Comparison of ENCODE assay signal across 18 mouse cellular contexts in genomic region chr14:122977056-122977796, GRCm38 (mm10). TPM values are rescaled to one million over a fixed set of nuclear protein-coding genes. Genes with fewer than 3 reads are reported as not detected.
DNase-seq lines count a peak whose midpoint lies in the region; ATAC-seq and TF ChIP-seq lines count a peak whose summit lies in the region.
"Had no signal": no experiment of that assay in that cellular context is flagged by ENCODE, and none has a peak within 500 bp of the region (broad histone marks: within the 10 kb centered on the region; RNA-seq: fewer than 3 reads in every experiment).

No protein-coding gene starts in this region.

- ATAC-seq in heart, embryonic 16.5 days (replicated peaks; ENCODE audit: extremely low read depth, insufficient read depth, low FRiP score): 0 out of 2 replicates have a peak, but pooled peaks have one; percentile 45
- ATAC-seq in lung, embryonic 15.5 days (ENCODE audit: borderline replicate concordance, extremely low read depth, low FRiP score, low TSS enrichment): peak; percentile 84; the same call in 1 of the 2 replicates
- ATAC-seq in neural tube, embryonic 11.5 days (ENCODE audit: insufficient read depth, low FRiP score, low TSS enrichment): no peak
- ATAC-seq: forebrain, embryonic 15.5 days; intestine, postnatal 0 days had no signal

- no peak overlapping the region for H3K4me3 ChIP-seq in heart, embryonic 16.5 days (ENCODE audit: low read length)
- H3K4me3 ChIP-seq in lung, embryonic 15.5 days: no peak overlapping the region
- no peak overlapping the region for H3K4me3 ChIP-seq in lung, adult 2 months (replicated peaks; ENCODE audit: extremely low read depth, low read depth, low read length)
- no peak overlapping the region for H3K4me3 ChIP-seq in neural tube, embryonic 11.5 days (ENCODE audit: low read depth, low read length)
- H3K4me3 ChIP-seq: forebrain, embryonic 15.5 days; limb, embryonic 15.5 days; midbrain, embryonic 12.5 days had no signal

- no peaks in the 10 kb centered on the region for H3K27me3 ChIP-seq in heart, embryonic 16.5 days (ENCODE audit: control insufficient read depth, insufficient read depth, low read length)
- no peaks in the 10 kb centered on the region for H3K27me3 ChIP-seq in lung, embryonic 15.5 days
- H3K27me3 ChIP-seq in neural tube, embryonic 11.5 days (ENCODE audit: control insufficient read depth, insufficient read depth, low read length): no peaks in the 10 kb centered on the region
- H3K27me3 ChIP-seq: forebrain, embryonic 15.5 days; limb, embryonic 15.5 days had no signal

- H3K9me3 ChIP-seq in heart, embryonic 16.5 days (replicated peaks; ENCODE audit: control insufficient read depth, low read length): no peaks in the 10 kb centered on the region
- no peaks in the 10 kb centered on the region for H3K9me3 ChIP-seq in lung, embryonic 15.5 days
- H3K9me3 ChIP-seq in neural tube, embryonic 11.5 days (ENCODE audit: control insufficient read depth, low read length): no peaks in the 10 kb centered on the region
- H3K9me3 ChIP-seq: forebrain, embryonic 15.5 days; limb, embryonic 15.5 days; midbrain, embryonic 12.5 days had no signal

- no peak for TF ChIP-seq POLR2A in lung, adult 2 months (IDR thresholded peaks at IDR 0.05; ENCODE audit: borderline replicate concordance, extremely low read depth, low read depth, low read length)

- no peak overlapping the region for H3K9ac ChIP-seq in heart, embryonic 16.5 days (ENCODE audit: low read length)
- no peak overlapping the region for H3K9ac ChIP-seq in lung, embryonic 15.5 days
- H3K9ac ChIP-seq in neural tube, embryonic 11.5 days (ENCODE audit: low read length): no peak overlapping the region
- H3K9ac ChIP-seq: forebrain, embryonic 15.5 days; limb, embryonic 15.5 days; liver, embryonic 14.5 days; midbrain, embryonic 12.5 days had no signal

- no peak overlapping the region for H3K27ac ChIP-seq in heart, embryonic 16.5 days (ENCODE audit: low read length)
- H3K27ac ChIP-seq in lung, embryonic 15.5 days: no peak overlapping the region
- no peak overlapping the region for H3K27ac ChIP-seq in neural tube, embryonic 11.5 days (ENCODE audit: low read depth, low read length)
- H3K27ac ChIP-seq: forebrain, embryonic 15.5 days; limb, embryonic 15.5 days; liver, embryonic 14.5 days; midbrain, embryonic 12.5 days had no signal

- H3K4me2 ChIP-seq in heart, embryonic 16.5 days (ENCODE audit: low read depth, low read length): no peak overlapping the region
- H3K4me2 ChIP-seq in lung, embryonic 15.5 days: no peak overlapping the region
- H3K4me2 ChIP-seq in neural tube, embryonic 11.5 days (ENCODE audit: low read depth): no peak overlapping the region
- H3K4me2 ChIP-seq: forebrain, embryonic 15.5 days; heart, embryonic 11.5 days; limb, embryonic 15.5 days; midbrain, embryonic 12.5 days had no signal

- no peak for TF ChIP-seq CTCF in lung, adult 2 months (IDR thresholded peaks at IDR 0.05; ENCODE audit: insufficient read depth, low read length)

- H3K4me1 ChIP-seq in heart, embryonic 16.5 days (ENCODE audit: control insufficient read depth, insufficient read depth, low read length): peaks cover 7% of the 10 kb centered on the region
- peaks cover 14% of the 10 kb centered on the region for H3K4me1 ChIP-seq in lung, embryonic 15.5 days
- no peaks in the 10 kb centered on the region; the same call in 1 of the 2 replicates for H3K4me1 ChIP-seq in lung, adult 2 months (ENCODE audit: control insufficient read depth, insufficient read depth, low read length)
- peaks cover 20% of the 10 kb centered on the region for H3K4me1 ChIP-seq in neural tube, embryonic 11.5 days (ENCODE audit: control insufficient read depth, insufficient read depth, low read length)

- 55% methylated on average over 9 of the region's 9 CpGs for WGBS in heart, embryonic 16.5 days
- 67% methylated on average over 9 of the region's 9 CpGs for WGBS in lung, embryonic 15.5 days
- 79% methylated on average over 9 of the region's 9 CpGs for WGBS in lung, adult 2 months
- WGBS in neural tube, embryonic 11.5 days: 75% methylated on average over 9 of the region's 9 CpGs

- DNase-seq in heart, postnatal 4 days: no peak
- no peak for DNase-seq in lung, adult 2 months
- DNase-seq in neural tube, embryonic 11.5 days (ENCODE audit: low spot score): peak; percentile 31
- no peak for DNase-seq in neural tube, embryonic 10.5 days (ENCODE audit: extremely low spot score, low spot score)
- DNase-seq in spleen, postnatal 14 days (ENCODE audit: low spot score in 2 of 2): no peak
- DNase-seq: adrenal gland, postnatal 25 days; cerebellum, adult 9-10 months; heart, postnatal 36 days; kidney, postnatal 25 days; layer of hippocampus, postnatal 36 days had no signal

- no peaks in the 10 kb centered on the region for H3K36me3 ChIP-seq in heart, embryonic 16.5 days (ENCODE audit: control insufficient read depth, insufficient read depth)
- H3K36me3 ChIP-seq in lung, embryonic 15.5 days: no peaks in the 10 kb centered on the region
- no peaks in the 10 kb centered on the region for H3K36me3 ChIP-seq in neural tube, embryonic 11.5 days (ENCODE audit: control insufficient read depth, insufficient read depth, low read length)
- H3K36me3 ChIP-seq: forebrain, embryonic 15.5 days had no signal

RNA-seq across cellular contexts. Expression of gene Tmtc4, which starts 6.6 kb away (rescaled TPM):
- polyA plus RNA-seq in heart, embryonic 16.5 days (2015; fragmentation: Nextera tagmentation; extraction: Ambion mirVana): 13.2 and 15.3 TPM in 2 replicates
- total RNA-seq in heart, postnatal 4 days (2021): 10 to 100 TPM; 27.1 to 27.7 TPM
- polyA plus RNA-seq in lung, embryonic 15.5 days (2015; fragmentation: Nextera tagmentation; extraction: Ambion mirVana): 16.4 and 17.3 TPM in 2 replicates
- 5.4 and 5.8 TPM in 2 replicates for polyA plus RNA-seq in lung, adult 2 months (2012; rRNA removed)
- 50.3 and 53.1 TPM in 2 replicates for polyA plus RNA-seq in neural tube, embryonic 11.5 days (2014; fragmentation: Nextera tagmentation; extraction: Ambion mirVana)
